Mouse (Mus musculus) heart, postnatal 0 days (tissue): Measurements from ENCODE around the gene Foxj3. TPM values are rescaled to one million over a fixed set of nuclear protein-coding genes. Genes with fewer than 3 reads are reported as not detected.

ENCODE experiments used
- ATAC-seq: fragments of 200-750 bp; cut with Nextera tagmentation; 2 replicates; pipeline ENCODE4 v1.8.0; 2017; ENCODE audit warnings: low read depth, moderate number of reproducible peaks, moderate library complexity; ENCODE audit not compliant: insufficient read depth
- DNase-seq: peaks from one replicate; pipeline ENCODE4 v3.0.0-alpha.2; 2016; ENCODE audit warnings: low spot score
- H3K27ac ChIP-seq: fragments of 300-500 bp; sonication (generic); 2 replicates; pipeline ENCODE4 v1.5.1; 2014; ENCODE audit warnings: low read depth, mild to moderate bottlenecking
- H3K27me3 ChIP-seq: fragments of 300-500 bp; sonication (generic); 2 replicates; pipeline ENCODE4 v1.6.1; 2014; ENCODE audit warnings: low read length, mixed read lengths; ENCODE audit not compliant: control insufficient read depth, insufficient read depth
- H3K36me3 ChIP-seq: fragments of 300-500 bp; sonication (generic); replicated peaks from 2 replicates; pipeline ENCODE4 v1.6.1; 2014; ENCODE audit warnings: low read length, mixed read lengths; ENCODE audit not compliant: control insufficient read depth, insufficient read depth
- H3K4me1 ChIP-seq: fragments of 300-500 bp; sonication (generic); 2 replicates; pipeline ENCODE4 v1.6.1; 2014; ENCODE audit warnings: antibody characterized with exemption; ENCODE audit not compliant: control insufficient read depth, insufficient read depth
- H3K4me2 ChIP-seq: fragments of 300-500 bp; sonication (generic); 2 replicates; pipeline ENCODE4 v1.6.1; 2014; ENCODE audit warnings: low read depth, mild to moderate bottlenecking, low read length, moderate library complexity
- H3K4me3 ChIP-seq: fragments of 300-500 bp; sonication (generic); 2 replicates; pipeline ENCODE4 v1.5.1; 2014; ENCODE audit warnings: low read depth, low read length
- H3K9ac ChIP-seq: fragments of 300-500 bp; sonication (generic); replicated peaks from 2 replicates; pipeline ENCODE4 v1.6.1; 2014; ENCODE audit warnings: low read depth, low read length, mixed read lengths
- H3K9me3 ChIP-seq: fragments of 300-500 bp; sonication (generic); replicated peaks from 2 replicates; pipeline ENCODE4 v1.6.1; 2016; ENCODE audit warnings: low read length; ENCODE audit not compliant: control insufficient read depth
- CTCF ChIP-seq: IDR thresholded peaks from 2 replicates; pipeline ENCODE4 v1.5.1; 2016; ENCODE audit warnings: antibody characterized with exemption, control low read depth, low read depth
- EP300 ChIP-seq: IDR thresholded peaks from 2 replicates; pipeline ENCODE4 v1.6.1; 2016; ENCODE audit warnings: antibody characterized with exemption, low read depth
- WGBS: fragments of 180-500 bp; shearing (Covaris S2); extraction: QIAGEN DNeasy Blood & Tissue Kit; methylation state at CpG from one replicate; pipeline ENCODE4 v1.1.7; 2014; 5-methylcytosine and 5-hydroxymethylcytosine counted together
- polyA plus RNA-seq: library from polyadenylated mRNA; unstranded; fragments of >200 nt; fragmentation: Nextera tagmentation; extraction: Ambion mirVana; gene quantifications from 2 replicates; pipeline ENCODE4 v1.2.1, GENCODE M21; 2015
- total RNA-seq: library from RNA; depleted of rRNA; stranded (reverse); fragments of >200 nt; gene quantifications from 2 replicates; pipeline ENCODE4 v1.2.3, GENCODE M21; 2014; ENCODE audit warnings: low replicate concordance

The Foxj3 gene
- total and polyA plus RNA-seq, 2 experiments from 2014 or later, result 10.7 to 16.6 TPM

DNA sequence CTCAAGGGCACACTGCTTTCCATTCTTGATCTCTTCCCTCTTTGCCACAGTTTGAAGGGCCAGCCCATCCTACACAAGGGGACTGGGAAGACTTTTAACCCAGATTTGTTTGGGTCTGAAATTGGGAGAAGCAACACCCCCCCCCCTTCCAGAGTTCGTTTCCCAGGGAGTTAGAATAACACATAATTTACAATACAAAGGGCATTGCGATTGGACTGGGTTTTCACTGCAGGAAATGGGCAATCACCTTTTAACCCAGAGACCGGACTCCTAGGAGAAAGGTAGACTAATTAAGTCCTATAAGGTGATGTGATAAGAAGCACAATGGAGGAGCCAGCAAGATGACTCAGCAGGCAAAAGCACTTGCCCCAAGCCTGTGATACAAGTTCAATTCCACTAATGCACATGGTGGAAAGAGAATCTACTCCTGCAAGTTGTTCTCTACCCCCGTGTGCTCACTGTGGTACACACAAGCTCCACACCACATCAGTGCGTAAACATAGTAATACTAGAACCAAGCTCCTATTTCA lies 38.4 kb upstream of the Foxj3 start:
- Histone ChIP-seq H3K4me3 (no peak overlapping the region), H3K4me1 (no peaks in the 10 kb centered on the region), H3K4me2 (no peak overlapping the region), H3K27ac (no peak overlapping the region), H3K9me3 (no peaks in the 10 kb centered on the region), H3K36me3 (no peaks in the 10 kb centered on the region), H3K27me3 (peaks cover 2% of the 10 kb centered on the region; the same call in 1 of the 2 replicates), H3K9ac (no peak overlapping the region)
- 70% methylated on average over 5 of the region's 5 CpGs for WGBS
- no peak for ATAC-seq
- no peak for DNase-seq
- no peak for TF ChIP-seq EP300
- TF ChIP-seq CTCF, result no peak

DNA sequence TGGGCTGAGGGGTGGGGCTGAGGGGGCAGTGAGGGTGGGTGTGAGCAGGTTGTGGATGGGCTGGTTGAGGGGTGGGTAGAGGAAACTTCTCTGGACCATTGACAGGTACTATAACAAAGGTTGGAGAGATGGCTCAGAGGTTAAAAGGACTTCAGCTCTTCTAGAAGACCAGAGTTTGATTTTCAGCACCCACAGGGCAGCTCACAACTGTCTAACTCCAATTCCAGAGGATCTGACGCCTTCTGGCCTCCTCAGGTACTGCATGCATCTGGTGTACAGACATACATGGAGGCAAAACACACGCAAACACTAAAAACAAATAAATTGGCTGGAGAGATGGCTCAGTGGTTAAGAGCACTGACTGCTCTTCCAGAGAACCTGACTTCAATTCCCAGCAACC lies 25.2 kb upstream of the Foxj3 start:
- ATAC-seq (no peak), DNase-seq (no peak)
- Histone ChIP-seq H3K27ac (no peak overlapping the region), H3K4me2 (no peak overlapping the region), H3K9ac (no peak overlapping the region), H3K36me3 (no peaks in the 10 kb centered on the region), H3K4me3 (no peak overlapping the region), H3K9me3 (no peaks in the 10 kb centered on the region), H3K27me3 (no peaks in the 10 kb centered on the region), H3K4me1 (0 out of 2 replicates have a peak, but pooled peaks cover 11% of the 10 kb centered on the region)
- TF ChIP-seq EP300 (no peak), CTCF (no peak)
- 81% methylated on average over 2 of the region's 2 CpGs for WGBS

DNA sequence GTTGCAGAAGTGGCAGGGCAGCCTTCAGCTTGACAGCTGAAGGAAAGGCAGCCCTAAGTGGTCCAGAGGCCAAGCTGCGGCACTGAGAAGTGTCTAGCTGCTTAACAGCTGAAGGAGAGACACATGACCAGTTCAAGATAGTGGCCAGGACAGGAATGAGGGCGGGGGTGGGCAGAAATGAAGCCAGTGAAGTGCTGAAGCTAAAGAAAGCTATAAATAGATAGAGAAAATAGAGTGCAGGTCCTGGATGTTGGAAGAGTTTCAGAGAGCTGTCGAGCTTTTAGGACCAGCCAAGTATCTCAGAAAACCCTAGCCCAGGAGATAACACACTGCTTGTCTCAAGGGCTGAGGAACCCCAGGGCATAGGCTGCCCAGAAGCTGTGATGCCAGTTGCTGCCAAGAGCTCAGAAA lies 24.1 kb upstream of the Foxj3 start:
- no peak for TF ChIP-seq CTCF
- TF ChIP-seq EP300, result peak; percentile 90
- Histone ChIP-seq H3K27ac (peak overlapping the region; percentile 81), H3K4me3 (no peak overlapping the region), H3K4me1 (0 out of 2 replicates have a peak, but pooled peaks cover 11% of the 10 kb centered on the region), H3K4me2 (peak overlapping the region; percentile 20), H3K9me3 (no peaks in the 10 kb centered on the region), H3K36me3 (no peaks in the 10 kb centered on the region), H3K27me3 (no peaks in the 10 kb centered on the region), H3K9ac (no peak overlapping the region)
- ATAC-seq, result peak; percentile 94
- 9% methylated on average over 3 of the region's 3 CpGs for WGBS
- DNase-seq, result peak; percentile 87

DNA sequence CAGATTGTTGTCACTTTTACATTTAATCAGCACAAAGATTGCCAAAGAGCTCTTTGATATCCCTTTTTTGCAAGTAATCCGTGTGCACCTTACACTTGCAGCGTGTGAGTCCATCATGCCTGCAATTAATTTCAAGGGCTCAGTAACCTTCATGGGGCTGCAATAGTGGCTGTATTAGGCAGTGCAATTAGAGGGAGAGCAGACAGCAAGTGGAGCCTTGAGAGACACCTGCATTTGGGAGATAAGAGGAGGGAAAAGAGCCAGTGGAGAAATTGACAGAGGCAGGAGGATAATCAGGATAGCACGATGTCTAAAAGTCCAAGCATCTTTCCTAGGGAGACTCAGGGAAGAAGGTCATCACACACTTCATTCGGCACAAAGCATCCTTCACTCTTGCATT lies 13.2 kb upstream of the Foxj3 start:
- no peaks in the 10 kb centered on the region for H3K27me3 ChIP-seq
- TF ChIP-seq EP300 (no peak), CTCF (no peak)
- ATAC-seq (no peak), DNase-seq (no peak)
- WGBS, result 62% methylated on average over 4 of the region's 4 CpGs
- no peaks in the 10 kb centered on the region for H3K4me1 ChIP-seq
- H3K36me3 ChIP-seq, result no peaks in the 10 kb centered on the region
- H3K9me3 ChIP-seq, result no peaks in the 10 kb centered on the region
- no peak overlapping the region for H3K27ac ChIP-seq
- no peak overlapping the region for H3K9ac ChIP-seq
- H3K4me2 ChIP-seq, result no peak overlapping the region
- no peak overlapping the region for H3K4me3 ChIP-seq

- 72% methylated on average over 1 of the region's 1 CpGs for WGBS
- ATAC-seq, result no peak
- Histone ChIP-seq H3K9ac (no peak overlapping the region), H3K36me3 (no peaks in the 10 kb centered on the region), H3K27ac (no peak overlapping the region), H3K4me2 (no peak overlapping the region), H3K4me1 (no peaks in the 10 kb centered on the region), H3K4me3 (no peak overlapping the region), H3K9me3 (no peaks in the 10 kb centered on the region), H3K27me3 (no peaks in the 10 kb centered on the region)
- no peak for DNase-seq
- TF ChIP-seq EP300 (no peak), CTCF (no peak)
Measured at GRCm38 (mm10) chr4:119524010-119524409, 12.8 kb upstream of the Foxj3 start.

GRCm38 (mm10) chr4:119524466-119524865 lies 12.3 kb upstream of the Foxj3 start:
- WGBS, result 83% methylated on average over 2 of the region's 2 CpGs
- H3K27me3 ChIP-seq, result no peaks in the 10 kb centered on the region
- H3K9me3 ChIP-seq, result no peaks in the 10 kb centered on the region
- no peak for ATAC-seq
- no peak overlapping the region for H3K27ac ChIP-seq
- no peaks in the 10 kb centered on the region for H3K36me3 ChIP-seq
- no peak overlapping the region for H3K4me2 ChIP-seq
- H3K4me1 ChIP-seq, result no peaks in the 10 kb centered on the region
- TF ChIP-seq EP300 (no peak), CTCF (no peak)
- no peak for DNase-seq
- no peak overlapping the region for H3K9ac ChIP-seq
- H3K4me3 ChIP-seq, result no peak overlapping the region
